ENCODE assay signal across 23 mouse cellular contexts in genomic region chr2:26223961-26224360, GRCm38 (mm10). TPM values are rescaled to one million over a fixed set of nuclear protein-coding genes. Genes with fewer than 3 reads are reported as not detected.
DNase-seq lines count a peak whose midpoint lies in the region; ATAC-seq and TF ChIP-seq lines count a peak whose summit lies in the region.
"Had no signal": no experiment of that assay in that cellular context is flagged by ENCODE, and none has a peak within 500 bp of the region (broad histone marks: within the 10 kb centered on the region; RNA-seq: fewer than 3 reads in every experiment).

No protein-coding gene starts in this region.

- peak; percentile 49 for DNase-seq in hindbrain, postnatal 0 days (ENCODE audit: low spot score)
- peak; percentile 37 for DNase-seq in midbrain, postnatal 0 days (ENCODE audit: low spot score)
- DNase-seq in cerebellum, adult 9-11 months: peak; percentile 77
- no peak for DNase-seq in lung, postnatal 25 days (ENCODE audit: low spot score)
- no peak for DNase-seq in urinary bladder, postnatal 36 days (ENCODE audit: low spot score in 2 of 2)
- DNase-seq: adrenal gland, postnatal 14 days; B cell, adult 2 months; gastrocnemius, postnatal 25 days; kidney, adult 11 months; kidney, postnatal 4 days; lung, adult 2 months; thymus, postnatal 14 days had no signal

- H3K9ac ChIP-seq in hindbrain, postnatal 0 days (replicated peaks; ENCODE audit: low read length): no peak overlapping the region
- H3K9ac ChIP-seq in hindbrain, embryonic 12.5 days: no peak overlapping the region
- H3K9ac ChIP-seq in midbrain, postnatal 0 days (replicated peaks; ENCODE audit: low read length, poor library complexity, severe bottlenecking): no peak overlapping the region
- no peak overlapping the region for H3K9ac ChIP-seq in midbrain, embryonic 13.5 days (replicated peaks)
- H3K9ac ChIP-seq: forebrain, embryonic 13.5 days; neural tube, embryonic 12.5 days; stomach, embryonic 15.5 days had no signal

- H3K36me3 ChIP-seq in hindbrain, postnatal 0 days (ENCODE audit: insufficient read depth, low read length): peaks cover 36% of the 10 kb centered on the region
- H3K36me3 ChIP-seq in hindbrain, embryonic 12.5 days: peaks cover 55% of the 10 kb centered on the region
- H3K36me3 ChIP-seq in midbrain, postnatal 0 days (ENCODE audit: insufficient read depth, low read length): peaks cover 57% of the 10 kb centered on the region
- H3K36me3 ChIP-seq in midbrain, embryonic 13.5 days: peaks cover 76% of the 10 kb centered on the region

- H3K4me3 ChIP-seq in hindbrain, postnatal 0 days (ENCODE audit: low read length): no peak overlapping the region
- H3K4me3 ChIP-seq in hindbrain, embryonic 12.5 days: no peak overlapping the region
- no peak overlapping the region for H3K4me3 ChIP-seq in midbrain, postnatal 0 days (ENCODE audit: low read depth, low read length)
- no peak overlapping the region for H3K4me3 ChIP-seq in midbrain, embryonic 13.5 days (replicated peaks)
- H3K4me3 ChIP-seq: forebrain, embryonic 13.5 days; neural tube, embryonic 12.5 days; stomach, embryonic 15.5 days had no signal

- no peaks in the 10 kb centered on the region for H3K4me1 ChIP-seq in hindbrain, postnatal 0 days (ENCODE audit: insufficient read depth, low read length)
- H3K4me1 ChIP-seq in hindbrain, embryonic 12.5 days: no peaks in the 10 kb centered on the region
- H3K4me1 ChIP-seq in midbrain, postnatal 0 days (ENCODE audit: insufficient read depth, low read length): no peaks in the 10 kb centered on the region
- H3K4me1 ChIP-seq in midbrain, embryonic 13.5 days (replicated peaks): no peaks in the 10 kb centered on the region
- H3K4me1 ChIP-seq: forebrain, embryonic 13.5 days; neural tube, embryonic 12.5 days; stomach, embryonic 15.5 days had no signal

- 74% methylated on average over 3 of the region's 3 CpGs for WGBS in hindbrain, postnatal 0 days
- WGBS in hindbrain, embryonic 12.5 days: 91% methylated on average over 3 of the region's 3 CpGs
- WGBS in midbrain, postnatal 0 days: 90% methylated on average over 3 of the region's 3 CpGs
- WGBS in midbrain, embryonic 13.5 days: 97% methylated on average over 3 of the region's 3 CpGs

- H3K4me2 ChIP-seq in hindbrain, postnatal 0 days (ENCODE audit: low read depth, low read length): no peak overlapping the region
- H3K4me2 ChIP-seq in hindbrain, embryonic 12.5 days (replicated peaks): no peak overlapping the region
- H3K4me2 ChIP-seq in midbrain, postnatal 0 days (ENCODE audit: low read depth, low read length, poor library complexity, severe bottlenecking): no peak overlapping the region
- no peak overlapping the region for H3K4me2 ChIP-seq in midbrain, embryonic 13.5 days (replicated peaks)
- H3K4me2 ChIP-seq: forebrain, embryonic 13.5 days; liver, embryonic 11.5 days; neural tube, embryonic 12.5 days; stomach, embryonic 15.5 days had no signal

- no peak overlapping the region for H3K27ac ChIP-seq in hindbrain, postnatal 0 days
- H3K27ac ChIP-seq in hindbrain, embryonic 12.5 days: no peak overlapping the region
- no peak overlapping the region for H3K27ac ChIP-seq in midbrain, postnatal 0 days (ENCODE audit: low read depth, low read length)
- H3K27ac ChIP-seq in midbrain, embryonic 13.5 days: no peak overlapping the region
- H3K27ac ChIP-seq: forebrain, embryonic 13.5 days; neural tube, embryonic 12.5 days; stomach, embryonic 15.5 days had no signal

- ATAC-seq in hindbrain, postnatal 0 days: no peak
- ATAC-seq in hindbrain, embryonic 12.5 days (ENCODE audit: low FRiP score): no peak
- ATAC-seq in midbrain, postnatal 0 days (ENCODE audit: low FRiP score): no peak
- no peak for ATAC-seq in midbrain, embryonic 13.5 days
- ATAC-seq: forebrain, embryonic 13.5 days had no signal

- no peak for TF ChIP-seq CTCF in hindbrain, postnatal 0 days (IDR thresholded peaks at IDR 0.05; ENCODE audit: low read depth)
- TF ChIP-seq CTCF in midbrain, postnatal 0 days (IDR thresholded peaks at IDR 0.05): no peak

- no peaks in the 10 kb centered on the region for H3K27me3 ChIP-seq in hindbrain, postnatal 0 days (ENCODE audit: insufficient read depth, low read length)
- H3K27me3 ChIP-seq in hindbrain, embryonic 12.5 days: no peaks in the 10 kb centered on the region
- H3K27me3 ChIP-seq in midbrain, postnatal 0 days (ENCODE audit: insufficient read depth, low read length): no peaks in the 10 kb centered on the region
- H3K27me3 ChIP-seq in midbrain, embryonic 13.5 days: no peaks in the 10 kb centered on the region
- H3K27me3 ChIP-seq: forebrain, embryonic 13.5 days; neural tube, embryonic 12.5 days; stomach, embryonic 15.5 days had no signal

- no peaks in the 10 kb centered on the region for H3K9me3 ChIP-seq in hindbrain, postnatal 0 days (ENCODE audit: low read length)
- no peaks in the 10 kb centered on the region for H3K9me3 ChIP-seq in hindbrain, embryonic 12.5 days (replicated peaks)
- no peaks in the 10 kb centered on the region for H3K9me3 ChIP-seq in midbrain, postnatal 0 days (ENCODE audit: low read length)
- H3K9me3 ChIP-seq in midbrain, embryonic 13.5 days: no peaks in the 10 kb centered on the region
- H3K9me3 ChIP-seq: forebrain, embryonic 13.5 days; neural tube, embryonic 12.5 days; stomach, embryonic 15.5 days had no signal

RNA-seq across cellular contexts. Expression of gene Qsox2, which starts 13.4 kb away (rescaled TPM):
- total RNA-seq in hindbrain, postnatal 0 days (2014; rRNA removed): 20.5 and 24.5 TPM in 2 replicates
- 8.8 and 9.4 TPM in 2 replicates for polyA plus RNA-seq in hindbrain, postnatal 0 days (2015; fragmentation: Nextera tagmentation; extraction: Ambion mirVana)
- polyA plus RNA-seq in hindbrain, embryonic 12.5 days (2016; fragmentation: Nextera tagmentation; extraction: Ambion mirVana): 19.6 and 20.3 TPM in 2 replicates
- 19.2 and 25.6 TPM in 2 replicates for total RNA-seq in midbrain, postnatal 0 days (2014; rRNA removed)
- 8.4 and 9.9 TPM in 2 replicates for polyA plus RNA-seq in midbrain, postnatal 0 days (2015; fragmentation: Nextera tagmentation; extraction: Ambion mirVana)
- 15.4 and 15.7 TPM in 2 replicates for polyA plus RNA-seq in midbrain, embryonic 13.5 days (2015; fragmentation: Nextera tagmentation; extraction: Ambion mirVana)

RNA-seq across cellular contexts. Expression of gene Lhx3, which starts 15.9 kb away (rescaled TPM):
- 2.3 and 7.8 TPM in 2 replicates for total RNA-seq in hindbrain, postnatal 0 days (2014; rRNA removed)
- 2.2 and 3.2 TPM in 2 replicates for polyA plus RNA-seq in hindbrain, postnatal 0 days (2015; fragmentation: Nextera tagmentation; extraction: Ambion mirVana)
- polyA plus RNA-seq in hindbrain, embryonic 12.5 days (2016; fragmentation: Nextera tagmentation; extraction: Ambion mirVana): 8.7 and 12.0 TPM in 2 replicates
- 0.38 TPM in 1 of 2 replicates, not detected in the other for total RNA-seq in midbrain, postnatal 0 days (2014; rRNA removed)
- polyA plus RNA-seq in midbrain, postnatal 0 days (2015; fragmentation: Nextera tagmentation; extraction: Ambion mirVana): 0.12 TPM in 1 of 2 replicates, not detected in the other
- polyA plus RNA-seq in midbrain, embryonic 13.5 days (2015; fragmentation: Nextera tagmentation; extraction: Ambion mirVana): 0.17 TPM in 1 of 2 replicates, not detected in the other
- total RNA-seq: adrenal gland, postnatal 14 days; gastrocnemius, postnatal 25 days; layer of hippocampus, postnatal 25 days; left cerebral cortex, postnatal 14 days; megakaryocyte, adult 5-6 weeks had no signal
- polyA plus RNA-seq: heart, postnatal 0 days; liver, embryonic 11.5 days; lung, adult 2 months; spleen, adult 2 months; stomach, embryonic 15.5 days had no signal

Comparison
In these comparisons a context has a peak if more than half of its experiments do, and no peak if none do; other contexts are left out.
1. DNase-seq: peak in hindbrain, postnatal 0 days (single experiment), midbrain, postnatal 0 days (single experiment) and cerebellum, adult 9-11 months (single experiment); none in lung, postnatal 25 days (single experiment) and urinary bladder, postnatal 36 days (0 of 2).